Mouse (Mus musculus) gastrocnemius, adult 8-10 months (tissue): ENCODE data around the gene H2-M2. TPM values are rescaled to one million over a fixed set of nuclear protein-coding genes. Genes with fewer than 3 reads are reported as not detected.
"Not testable (repeated sequence)": the region's sequence is repeated elsewhere in the genome, so short reads cannot be mapped to it uniquely, and the experiment has no call there.

ENCODE experiments used
- DNase-seq, 2 experiments: peaks; one replicate each; pipeline ENCODE4 v3.0.0; 2022; ENCODE audit warnings: low spot score in 2 of 2
- total RNA-seq, 4 experiments: library from RNA; stranded (reverse); gene quantifications; 2 replicates each; pipeline ENCODE4 v1.2.4; 2022

H2-M2 gene
- not detected for total RNA-seq

DNA sequence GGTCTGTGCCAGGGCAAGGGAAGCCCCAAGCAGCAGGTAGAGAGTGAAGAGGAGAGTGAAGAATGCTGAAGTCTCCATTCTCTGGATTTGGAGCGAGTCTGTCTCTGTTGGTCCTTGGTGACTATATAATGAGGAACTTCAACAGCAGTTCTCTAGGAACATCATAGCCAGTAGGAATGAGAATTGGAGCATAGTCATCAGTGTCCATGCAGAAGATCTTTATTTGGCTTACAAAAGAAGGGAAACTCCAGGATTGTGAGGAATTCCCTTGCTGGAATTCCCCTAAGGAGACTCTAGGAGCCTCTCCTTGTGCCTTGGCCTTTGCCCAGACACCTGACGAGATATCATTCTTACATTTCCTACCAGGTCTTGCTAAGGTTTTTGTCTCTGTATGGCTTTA is at the start of gene H2-M2:
TSS of gene H2-M2 (minus strand) at position 101 of the 400 bp plus-strand sequence.
- DNase-seq = no peak

DNA sequence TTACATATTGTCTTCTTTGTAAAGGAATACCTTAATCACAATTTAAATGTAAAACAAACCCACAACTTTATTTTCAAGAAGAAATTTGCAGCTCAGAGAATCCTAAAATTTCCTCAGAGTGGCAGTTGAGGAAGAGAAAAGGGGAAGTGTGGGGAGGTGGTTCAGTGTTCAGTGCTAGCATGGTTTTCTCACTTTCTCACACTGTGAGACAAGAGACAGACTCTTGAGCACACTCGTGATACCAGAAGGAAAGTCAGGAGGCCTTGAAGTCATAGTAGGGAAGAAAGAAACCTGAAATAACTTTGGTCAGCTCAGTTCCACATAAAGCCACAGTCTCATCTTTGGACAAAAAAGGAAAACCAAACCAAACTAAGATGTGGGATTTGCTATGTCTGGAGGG is 42.1 kb upstream of the H2-M2 start:
- not testable (repeated sequence) for DNase-seq

- not testable (repeated sequence) for DNase-seq
Observed at GRCm38 (mm10) chr17:37524612-37525011, 41.3 kb upstream of the H2-M2 start.

DNA sequence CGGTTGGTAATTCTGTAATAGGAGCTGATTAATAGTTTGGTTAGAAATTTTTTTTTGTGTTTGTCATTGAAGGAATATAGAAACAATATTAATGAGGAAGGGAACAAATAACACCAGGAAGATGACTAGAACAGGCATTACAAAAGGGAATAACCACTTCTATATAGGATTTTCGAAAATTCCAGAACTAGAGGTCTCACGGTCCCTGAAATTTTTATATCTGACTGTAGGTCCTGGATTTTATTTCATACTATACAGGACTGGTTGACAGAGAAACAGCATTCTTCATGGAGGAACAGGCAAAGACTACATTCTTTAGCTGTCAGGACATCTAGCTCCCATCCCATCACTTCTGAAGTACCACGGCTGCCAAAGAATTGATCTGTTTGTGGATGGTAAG is 24.4 kb upstream of the H2-M2 start, which contains the start of gene Olfr111:
TSS of gene Olfr111 (plus strand) at position 301 of the 400 bp plus-strand sequence.
- DNase-seq = no peak

GRCm38 (mm10) chr17:37491930-37492518 is 8.7 kb upstream of the H2-M2 start, which contains the start of gene Olfr110:
Olfr110 (plus strand) TSS chr17:37492468.
- DNase-seq = no peak

DNA sequence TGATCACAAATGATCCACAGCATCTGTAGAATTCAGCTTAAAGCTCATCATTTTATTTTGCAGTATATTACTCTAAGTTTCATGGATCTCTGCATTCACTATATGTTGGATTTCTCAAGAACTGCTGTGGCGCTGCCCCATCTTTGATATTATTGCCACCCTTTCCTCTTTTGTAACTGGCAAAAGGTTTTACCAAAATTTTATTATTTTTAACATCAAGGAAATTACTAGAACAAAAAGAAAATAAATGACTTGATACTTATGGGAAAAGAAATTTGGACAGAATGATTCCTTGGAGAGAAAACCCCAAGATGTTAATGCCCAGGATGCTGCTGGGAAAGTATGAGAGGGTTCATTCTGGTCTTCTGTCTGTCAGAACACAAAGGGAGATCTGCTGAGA is 24.7 kb downstream of the H2-M2 start, which contains the start of gene Olfr109:
TSS of gene Olfr109 (plus strand) at position 301 of the 400 bp plus-strand sequence.
- no peak for DNase-seq

DNA sequence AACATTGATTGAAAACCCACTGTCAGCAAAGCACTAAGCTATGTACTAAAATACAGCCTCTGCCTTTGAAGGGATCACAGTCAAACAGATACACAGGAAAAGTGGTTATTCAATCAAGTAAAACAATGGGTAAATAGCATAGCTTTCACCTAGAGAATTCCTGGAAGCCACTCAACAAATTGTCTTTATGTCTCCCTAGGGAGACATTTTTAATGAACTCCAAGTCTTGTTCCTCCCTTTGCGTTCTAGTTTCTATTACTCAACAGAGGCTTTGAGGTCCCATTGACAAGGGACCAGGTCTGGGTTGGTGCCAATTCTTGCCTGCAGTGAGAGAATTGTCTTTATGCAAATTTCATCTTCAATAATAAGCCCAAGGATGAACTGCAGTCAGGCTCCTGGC is 38.2 kb downstream of the H2-M2 start, which contains the start of gene Olfr108:
TSS of gene Olfr108 (plus strand) at position 301 of the 400 bp plus-strand sequence.
- DNase-seq = no peak

Other genes starting within 250 kb of the H2-M2 start
- not detected for gene Olfr97, start 246.2 kb downstream of the H2-M2 start, total RNA-seq
- not detected for gene Olfr98, start 219.8 kb downstream of the H2-M2 start, total RNA-seq
- 1 to 10 TPM in 2 of 4 experiments, under 1 TPM in 2; 0.36 to 1.6 (median 0.90) TPM for gene H2-M3, start 213.3 kb downstream of the H2-M2 start, total RNA-seq
- gene Olfr99, start 200.1 kb downstream of the H2-M2 start, total RNA-seq = not detected
- not detected for gene Olfr101, start 179.2 kb downstream of the H2-M2 start, total RNA-seq
- not detected for gene Olfr102, start 166.5 kb downstream of the H2-M2 start, total RNA-seq
- not detected for gene Olfr103, start 143.9 kb downstream of the H2-M2 start, total RNA-seq
- gene Olfr104-ps, start 124.0 kb downstream of the H2-M2 start, total RNA-seq = not detected
- gene Olfr105-ps, start 104.5 kb downstream of the H2-M2 start, total RNA-seq = not detected
- gene Olfr106-ps, start 93.2 kb downstream of the H2-M2 start, total RNA-seq = not detected
- not detected for gene Olfr107, start 84.3 kb downstream of the H2-M2 start, total RNA-seq
- gene Olfr108, start 38.1 kb downstream of the H2-M2 start, total RNA-seq = not detected
- not detected for gene Olfr109, start 24.6 kb downstream of the H2-M2 start, total RNA-seq
- not detected for gene Olfr110, start 8.9 kb upstream of the H2-M2 start, total RNA-seq
- gene Olfr111, start 24.5 kb upstream of the H2-M2 start, total RNA-seq = not detected
- gene Olfr112, start 85.9 kb upstream of the H2-M2 start, total RNA-seq = not detected
- gene Olfr113, start 94.1 kb upstream of the H2-M2 start, total RNA-seq = not detected
- not detected for gene Olfr114, start 109.2 kb upstream of the H2-M2 start, total RNA-seq
- gene Olfr115, start 143.6 kb upstream of the H2-M2 start, total RNA-seq = under 1 TPM in 1 of 4 experiments, not detected in 3; 0.17 TPM
- not detected for gene Olfr116, start 143.6 kb upstream of the H2-M2 start, total RNA-seq
- gene Olfr117, start 180.2 kb upstream of the H2-M2 start, total RNA-seq = not detected
- not detected for gene Olfr118, start 183.4 kb upstream of the H2-M2 start, total RNA-seq
- gene Olfr119, start 213.0 kb upstream of the H2-M2 start, total RNA-seq = not detected
- not detected for gene Olfr120, start 238.3 kb upstream of the H2-M2 start, total RNA-seq